Mouse (Mus musculus): ENCODE data around the gene Cdc40.

GRCm38 (mm10) chr10:40825952-40826351, 57.2 kb downstream of the Cdc40 start:
- TF ChIP-seq MYOD1 (IDR thresholded peaks at IDR 0.05; ENCODE audit: control insufficient read depth in 1 of 3, insufficient read length in 2 of 3, low read depth in 2 of 3) (no peak), POLR2A (IDR thresholded peaks at IDR 0.05; ENCODE audit: insufficient read length, low read depth) (no peak), MAX (IDR thresholded peaks at IDR 0.05; ENCODE audit: low read depth) (no peak), E2F4 (IDR thresholded peaks at IDR 0.05; ENCODE audit: insufficient read depth) (no peak), REST (IDR thresholded peaks at IDR 0.05; ENCODE audit: insufficient read depth, insufficient read length) (no peak), USF1 (IDR thresholded peaks at IDR 0.05; ENCODE audit: low read depth) (no peak), SRF (IDR thresholded peaks at IDR 0.05; ENCODE audit: control insufficient read depth, insufficient read length, low read depth) (no peak), MYOG (IDR thresholded peaks at IDR 0.05; ENCODE audit: control insufficient read depth in 1 of 3, insufficient read depth in 1 of 3, insufficient read length in 2 of 3, low read depth in 2 of 3) (no peak)

Measured in myocyte (in vitro differentiated cells).